Mouse (Mus musculus): ENCODE results near the gene Mtor. TPM values are rescaled to one million over a fixed set of nuclear protein-coding genes. Genes with fewer than 3 reads are reported as not detected.

Gene Mtor
- total and polyA plus RNA-seq, 3 experiments, result 10.5 to 28.6 (median 24.3) TPM

DNA sequence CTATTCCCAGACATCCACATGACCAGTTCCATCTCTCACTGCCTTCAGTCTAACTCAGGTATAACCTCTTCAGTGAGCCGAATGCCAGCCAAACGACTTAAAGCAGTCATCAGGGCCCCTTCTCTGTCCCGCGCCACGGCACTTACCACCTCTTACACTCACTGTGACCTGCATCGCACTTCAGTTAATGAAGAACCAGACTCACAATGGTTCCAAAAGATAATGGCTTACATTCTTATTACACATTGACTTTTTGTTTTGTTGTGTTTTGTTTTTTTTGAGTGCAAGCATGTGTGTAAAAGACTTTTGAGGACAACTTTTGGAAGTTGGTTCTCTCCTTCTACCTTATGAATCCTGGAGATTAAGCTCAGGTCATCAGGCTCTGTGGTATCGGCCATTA lies 5.8 kb upstream of the Mtor start:
- peaks cover 28% of the 10 kb centered on the region for H3K79me2 ChIP-seq (replicated peaks; ENCODE audit: control insufficient read depth, extremely low read depth, insufficient read depth, poor library complexity, severe bottlenecking)
- H3K36me3 ChIP-seq (replicated peaks in 1 of 2; ENCODE audit: control insufficient read depth in 1 of 2, insufficient read depth in 1 of 2, low read length in 1 of 2), result peaks cover 0 to 41% of the 10 kb centered on the region in 2 experiments
- H3K9ac ChIP-seq (ENCODE audit: insufficient read depth, low read depth), result peak overlapping the region; percentile 42; the same call in 1 of the 2 replicates
- peaks cover 7 to 41% of the 10 kb centered on the region in 2 experiments for H3K4me1 ChIP-seq (ENCODE audit: control insufficient read depth in 1 of 2, insufficient read depth in 2 of 2)
- DNase-seq (ENCODE audit: extremely low read depth), result no peak
- H3K4me3 ChIP-seq (replicated peaks in 1 of 3; ENCODE audit: low read depth in 2 of 3, low read length in 2 of 3, poor library complexity in 1 of 3), result peak overlapping the region in 1 of 3 experiments; percentile 33
- dilution Hi-C loops (cut with MboI; ENCODE audit: extremely low pct_ligation_motif_present, extremely low pct_unique_long_range_greater_than_20kb, low sequenced_read_pairs) (no loop called here), in situ Hi-C loops (cut with MboI; ENCODE audit: low pct_ligation_motif_present, low pct_unique_long_range_greater_than_20kb, low sequenced_read_pairs) (no loop called here)
- no peaks in the 10 kb centered on the region for H3K9me3 ChIP-seq (replicated peaks; ENCODE audit: low read length)
- TF ChIP-seq RCOR1 (conservative IDR thresholded peaks at IDR 0.05; ENCODE audit: low read depth, low read length) (no peak), RAD21 (IDR thresholded peaks at IDR 0.05; ENCODE audit: low read depth, low read length) (no peak), TBP (conservative IDR thresholded peaks at IDR 0.05; ENCODE audit: low read depth, low read length) (no peak), BHLHE40 (IDR thresholded peaks at IDR 0.05; ENCODE audit: low read depth, low read length) (no peak), E2F4 (IDR thresholded peaks at IDR 0.05; ENCODE audit: insufficient replicate concordance, low read depth, low read length) (no peak), MYC (IDR thresholded peaks at IDR 0.05; ENCODE audit: low read depth, low read length) (no peak), MAZ (IDR thresholded peaks at IDR 0.05; ENCODE audit: low read depth, low read length) (no peak), ETS1 (conservative IDR thresholded peaks at IDR 0.05; ENCODE audit: low read depth, low read length) (no peak), GABPA (IDR thresholded peaks at IDR 0.05; ENCODE audit: insufficient replicate concordance, low read depth, low read length) (no peak), ZMIZ1 (IDR thresholded peaks at IDR 0.05; ENCODE audit: low read depth, low read length) (no peak), POLR2A (IDR thresholded peaks at IDR 0.05; ENCODE audit: low read depth, low read length) (no peak), JUN (IDR thresholded peaks at IDR 0.05; ENCODE audit: insufficient read depth, low read depth, low read length) (no peak)
- H3K4me2 ChIP-seq (ENCODE audit: insufficient read depth, low read depth, poor library complexity, severe bottlenecking), result peak overlapping the region; percentile 76
- no peak overlapping the region for H3K27ac ChIP-seq (ENCODE audit: insufficient read depth, low read depth)
- no peaks in the 10 kb centered on the region for H3K27me3 ChIP-seq (replicated peaks)

- peak within 1 kb of the TSS; percentile 88 to 93 (median 91) for H3K4me3 ChIP-seq (replicated peaks in 1 of 3; ENCODE audit: low read depth in 2 of 3, low read length in 2 of 3, poor library complexity in 1 of 3)
- in situ Hi-C loops (cut with MboI; ENCODE audit: low pct_ligation_motif_present, low pct_unique_long_range_greater_than_20kb, low sequenced_read_pairs), result no loop called here
- peaks cover 7 to 41% of the 10 kb centered on the region in 2 experiments for H3K4me1 ChIP-seq (ENCODE audit: control insufficient read depth in 1 of 2, insufficient read depth in 2 of 2)
- peak within 1 kb of the TSS; percentile 95 for H3K4me2 ChIP-seq (ENCODE audit: insufficient read depth, low read depth, poor library complexity, severe bottlenecking)
- H3K9me3 ChIP-seq (replicated peaks; ENCODE audit: low read length), result no peaks in the 10 kb centered on the region
- no peaks in the 10 kb centered on the region for H3K27me3 ChIP-seq (replicated peaks)
- TF ChIP-seq MEF2A (IDR thresholded peaks at IDR 0.05; ENCODE audit: borderline replicate concordance, low read depth, low read length) (peak; percentile 58; the same call in 1 of the 2 replicates), HCFC1 (IDR thresholded peaks at IDR 0.05; ENCODE audit: low read depth, low read length) (peak; percentile 89), NELFE (IDR thresholded peaks at IDR 0.05; ENCODE audit: low read depth, low read length) (peak; percentile 77), POLR2AphosphoS2 (IDR thresholded peaks at IDR 0.05; ENCODE audit: low read depth, low read length) (peak; percentile 49; the same call in 1 of the 2 replicates), JUND (conservative IDR thresholded peaks at IDR 0.05; ENCODE audit: low read depth, low read length) (no peak), CTCF (conservative IDR thresholded peaks at IDR 0.05 in 1 of 2, IDR thresholded peaks at IDR 0.05 in 1 of 2; ENCODE audit: low read depth in 2 of 2, low read length in 2 of 2) (peak in 1 of 2 experiments; percentile 15; a peak in 1 of 4 replicates), ETS1 (conservative IDR thresholded peaks at IDR 0.05; ENCODE audit: low read depth, low read length) (peak; percentile 84), MXI1 (IDR thresholded peaks at IDR 0.05; ENCODE audit: low read depth, low read length) (peak; percentile 95), BHLHE40 (IDR thresholded peaks at IDR 0.05; ENCODE audit: low read depth, low read length) (peak; percentile 79), NRF1 (IDR thresholded peaks at IDR 0.05; ENCODE audit: low read depth, low read length) (peak; percentile 63), KAT2A (IDR thresholded peaks at IDR 0.05; ENCODE audit: insufficient replicate concordance, low read length) (peak; percentile 57; the same call in 1 of the 2 replicates), SIN3A (IDR thresholded peaks at IDR 0.05; ENCODE audit: low read length) (peak; percentile 97), IRF4 (IDR thresholded peaks at IDR 0.05; ENCODE audit: low read depth, low read length) (peak; percentile 52), RCOR1 (conservative IDR thresholded peaks at IDR 0.05; ENCODE audit: low read depth, low read length) (no peak), MYC (IDR thresholded peaks at IDR 0.05; ENCODE audit: low read depth, low read length) (peak; percentile 63), USF2 (conservative IDR thresholded peaks at IDR 0.05; ENCODE audit: low read depth, low read length) (no peak), ELF1 (IDR thresholded peaks at IDR 0.05; ENCODE audit: low read depth, low read length) (peak; percentile 73), MAX (IDR thresholded peaks at IDR 0.05; ENCODE audit: low read length) (peak; percentile 52; the same call in 1 of the 2 replicates), USF1 (IDR thresholded peaks at IDR 0.05; ENCODE audit: low read depth, low read length) (no peak), POLR2A (IDR thresholded peaks at IDR 0.05; ENCODE audit: low read depth, low read length) (peak; percentile 91), PAX5 (IDR thresholded peaks at IDR 0.05; ENCODE audit: low read length) (no peak), TBP (conservative IDR thresholded peaks at IDR 0.05; ENCODE audit: low read depth, low read length) (0 out of 2 replicates have a peak, but pooled peaks have one; percentile 25), TCF12 (IDR thresholded peaks at IDR 0.05; ENCODE audit: low read depth, low read length) (peak; percentile 95)
- peaks cover 32% of the 10 kb centered on the region for H3K79me2 ChIP-seq (replicated peaks; ENCODE audit: control insufficient read depth, extremely low read depth, insufficient read depth, poor library complexity, severe bottlenecking)
- dilution Hi-C loops (cut with MboI; ENCODE audit: extremely low pct_ligation_motif_present, extremely low pct_unique_long_range_greater_than_20kb, low sequenced_read_pairs), result no loop called here
- peaks cover 0 to 25% of the 10 kb centered on the region in 2 experiments for H3K36me3 ChIP-seq (replicated peaks in 1 of 2; ENCODE audit: control insufficient read depth in 1 of 2, insufficient read depth in 1 of 2, low read length in 1 of 2)
- H3K27ac ChIP-seq (ENCODE audit: insufficient read depth, low read depth), result peak within 1 kb of the TSS; percentile 68
- peak within 1 kb of the TSS; percentile 72 for H3K9ac ChIP-seq (ENCODE audit: insufficient read depth, low read depth)
- peak; percentile 96 for DNase-seq (ENCODE audit: extremely low read depth)
Observed at GRCm38 (mm10) chr4:148444250-148444967, 4.0 kb upstream of the Mtor start, which contains the start of gene Ubiad1. Gene Ubiad1, minus strand, starts transcription at chr4:148444771.

Data from CH12.LX (cell line).